Mouse (Mus musculus): ENCODE data around the gene Lrmp. TPM values are rescaled to one million over a fixed set of nuclear protein-coding genes. Genes with fewer than 3 reads are reported as not detected.
A peak's percentile ranks its signal among the peaks of the same experiment; 100 is the strongest.

Lrmp gene
- polyA plus RNA-seq, 1 experiment, result 0.04 TPM

DNA sequence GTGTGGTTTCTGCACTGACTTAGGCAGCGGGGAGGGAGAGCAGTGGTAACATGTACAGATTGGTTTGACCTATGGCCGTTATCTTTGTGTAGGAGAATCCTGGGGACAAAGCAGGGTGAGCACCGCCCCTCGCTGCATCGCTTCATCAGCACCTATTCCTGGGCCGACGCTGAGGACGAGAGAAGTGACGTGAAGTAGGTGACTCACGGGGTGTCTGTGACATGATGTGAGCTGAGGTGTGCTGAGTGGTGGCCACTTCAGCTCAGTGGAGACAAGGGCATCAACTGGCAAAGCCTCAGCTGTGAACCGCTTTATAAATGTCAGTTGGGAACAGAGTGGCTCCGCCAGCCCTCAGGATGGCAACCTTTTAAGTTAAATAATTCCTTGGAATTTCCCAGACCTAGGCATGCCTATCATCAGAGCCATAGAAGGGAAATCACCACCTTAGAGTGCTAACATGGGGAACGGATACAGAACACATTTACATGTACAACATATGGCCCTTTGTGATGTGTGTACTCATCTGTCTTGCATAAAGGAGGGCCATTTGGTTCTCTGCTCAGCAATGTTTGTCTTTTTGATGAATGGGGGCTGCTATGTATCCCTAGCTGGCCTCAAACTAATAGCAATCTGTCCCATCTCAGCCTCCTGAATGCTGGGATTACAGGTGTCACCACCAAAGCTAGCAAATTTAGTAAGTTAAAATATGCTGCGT is 56.6 kb downstream of the Lrmp start:
- Histone ChIP-seq H3K4me3 (no peak overlapping the region), H3K36me3 (ENCODE audit: control insufficient read depth, insufficient read depth) (no peaks in the 10 kb centered on the region), H3K4me2 (ENCODE audit: low read depth) (no peak overlapping the region), H3ac (ENCODE audit: control insufficient read depth, insufficient read length) (no peak overlapping the region), H3K27me3 (ENCODE audit: control insufficient read depth, insufficient read depth, insufficient read length) (peaks cover 3% of the 10 kb centered on the region), H3K79me2 (ENCODE audit: control insufficient read depth, insufficient read depth) (no peaks in the 10 kb centered on the region)
- TF ChIP-seq POLR2A (IDR thresholded peaks at IDR 0.05; ENCODE audit: insufficient read length, low read depth), result no peak
- no peak for TF ChIP-seq MAX (IDR thresholded peaks at IDR 0.05; ENCODE audit: low read depth)
- TF ChIP-seq TCF3 (IDR thresholded peaks at IDR 0.05; ENCODE audit: insufficient read length, low read depth), result no peak
- no peak for TF ChIP-seq TCF12 (IDR thresholded peaks at IDR 0.05; ENCODE audit: insufficient read depth, poor library complexity, severe bottlenecking)

DNA sequence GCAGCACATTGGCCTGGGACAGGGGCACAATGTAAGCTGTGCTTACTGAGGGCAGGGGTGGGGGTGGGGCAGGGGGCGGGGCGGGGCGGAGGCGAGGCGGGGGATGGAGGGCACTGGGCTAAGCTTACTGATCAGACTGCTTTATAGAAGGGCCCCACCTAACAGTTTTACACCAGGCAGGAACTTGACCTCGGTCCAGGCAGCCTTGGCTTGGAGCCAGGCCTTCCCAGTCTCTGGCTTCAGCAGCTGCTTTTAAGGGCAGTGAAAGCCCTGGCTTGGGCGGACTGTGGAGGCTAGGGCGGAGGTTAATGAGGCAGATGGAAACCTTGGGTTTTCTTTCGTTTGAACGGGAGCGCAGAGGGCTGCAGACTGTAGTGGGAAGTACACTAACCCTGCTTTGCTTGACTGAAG is 58.3 kb downstream of the Lrmp start:
- Histone ChIP-seq H3K79me2 (ENCODE audit: control insufficient read depth, insufficient read depth) (no peaks in the 10 kb centered on the region), H3K27me3 (ENCODE audit: control insufficient read depth, insufficient read depth, insufficient read length) (no peaks in the 10 kb centered on the region), H3K36me3 (ENCODE audit: control insufficient read depth, insufficient read depth) (no peaks in the 10 kb centered on the region), H3ac (ENCODE audit: control insufficient read depth, insufficient read length) (no peak overlapping the region), H3K4me3 (no peak overlapping the region), H3K4me2 (ENCODE audit: low read depth) (peak overlapping the region; percentile 34)
- TF ChIP-seq MYOD1 (IDR thresholded peaks at IDR 0.05; ENCODE audit: control insufficient read depth in 1 of 3, insufficient read length in 2 of 3, low read depth in 2 of 3) (peak in 2 of 3 experiments; percentile 22 to 29), CEBPB (IDR thresholded peaks at IDR 0.05; ENCODE audit: insufficient read depth, poor library complexity, severe bottlenecking) (no peak), MYOG (IDR thresholded peaks at IDR 0.05; ENCODE audit: control insufficient read depth in 1 of 3, insufficient read depth in 1 of 3, insufficient read length in 2 of 3, low read depth in 2 of 3) (peak in 1 of 3 experiments; percentile 46), POLR2A (IDR thresholded peaks at IDR 0.05; ENCODE audit: insufficient read length, low read depth) (no peak), SRF (IDR thresholded peaks at IDR 0.05; ENCODE audit: control insufficient read depth, insufficient read length, low read depth) (no peak)

DNA sequence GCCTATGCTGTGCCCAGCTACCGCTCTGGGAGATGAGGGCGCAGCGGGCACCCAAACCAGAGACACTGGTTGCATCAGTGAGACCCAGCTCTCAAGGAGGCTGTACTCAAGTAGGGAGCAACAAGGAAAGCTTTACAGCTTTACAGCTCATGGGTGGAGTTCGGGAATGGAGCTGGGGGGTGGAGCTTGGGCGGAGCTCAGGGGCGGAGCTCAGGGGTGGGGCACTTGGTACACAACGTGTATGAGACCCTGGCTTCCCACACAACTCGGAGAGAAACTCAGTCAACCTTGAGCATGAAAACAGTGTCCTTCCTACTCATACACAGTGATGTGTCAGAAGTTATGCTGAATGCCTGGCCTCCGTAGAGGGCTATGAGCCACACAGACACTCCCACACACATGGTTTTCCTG is 60.1 kb downstream of the Lrmp start:
- H3K27me3 ChIP-seq (ENCODE audit: control insufficient read depth, insufficient read depth, insufficient read length), result no peaks in the 10 kb centered on the region
- H3K4me2 ChIP-seq (ENCODE audit: low read depth), result no peak overlapping the region
- no peak overlapping the region for H3K4me3 ChIP-seq
- TF ChIP-seq TCF3 (IDR thresholded peaks at IDR 0.05; ENCODE audit: insufficient read length, low read depth) (no peak), POLR2AphosphoS2 (IDR thresholded peaks at IDR 0.05; ENCODE audit: insufficient read length, low read depth) (no peak), POLR2A (IDR thresholded peaks at IDR 0.05; ENCODE audit: insufficient read length, low read depth) (no peak), MYOG (IDR thresholded peaks at IDR 0.05; ENCODE audit: control insufficient read depth in 1 of 3, insufficient read depth in 1 of 3, insufficient read length in 2 of 3, low read depth in 2 of 3) (no peak), CEBPB (IDR thresholded peaks at IDR 0.05; ENCODE audit: insufficient read depth, poor library complexity, severe bottlenecking) (no peak), E2F4 (IDR thresholded peaks at IDR 0.05; ENCODE audit: insufficient read depth) (no peak), SRF (IDR thresholded peaks at IDR 0.05; ENCODE audit: control insufficient read depth, insufficient read length, low read depth) (no peak), USF1 (IDR thresholded peaks at IDR 0.05; ENCODE audit: low read depth) (no peak), MYOD1 (IDR thresholded peaks at IDR 0.05; ENCODE audit: control insufficient read depth in 1 of 3, insufficient read length in 2 of 3, low read depth in 2 of 3) (no peak), MAX (IDR thresholded peaks at IDR 0.05; ENCODE audit: low read depth) (no peak), REST (IDR thresholded peaks at IDR 0.05; ENCODE audit: insufficient read depth, insufficient read length) (no peak), TCF12 (IDR thresholded peaks at IDR 0.05; ENCODE audit: insufficient read depth, poor library complexity, severe bottlenecking) (no peak)
- no peaks in the 10 kb centered on the region for H3K36me3 ChIP-seq (ENCODE audit: control insufficient read depth, insufficient read depth)
- no peaks in the 10 kb centered on the region for H3K79me2 ChIP-seq (ENCODE audit: control insufficient read depth, insufficient read depth)
- H3ac ChIP-seq (ENCODE audit: control insufficient read depth, insufficient read length), result no peak overlapping the region

DNA sequence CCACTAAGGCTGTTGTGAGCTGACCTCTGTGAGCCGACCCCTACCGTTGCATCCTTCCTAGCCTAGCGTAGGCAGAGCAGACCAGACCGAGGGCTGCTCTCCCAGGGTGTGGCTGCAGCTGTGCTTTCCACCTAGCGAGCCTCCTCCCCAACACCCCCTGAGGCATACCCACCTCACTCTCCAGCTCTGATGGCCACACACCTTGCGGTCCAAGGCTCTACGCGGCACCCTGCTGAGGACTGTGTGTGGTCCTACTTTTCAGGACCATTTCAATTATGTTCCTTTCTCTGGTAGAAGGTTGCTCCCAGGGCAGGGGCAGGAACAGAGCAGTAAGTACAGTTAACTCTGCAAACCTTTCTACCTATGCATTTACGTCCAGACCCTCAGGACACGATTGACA is 61.0 kb downstream of the Lrmp start:
- TF ChIP-seq USF1 (IDR thresholded peaks at IDR 0.05; ENCODE audit: low read depth) (no peak), POLR2A (IDR thresholded peaks at IDR 0.05; ENCODE audit: insufficient read length, low read depth) (no peak), SRF (IDR thresholded peaks at IDR 0.05; ENCODE audit: control insufficient read depth, insufficient read length, low read depth) (no peak), TCF3 (IDR thresholded peaks at IDR 0.05; ENCODE audit: insufficient read length, low read depth) (no peak), E2F4 (IDR thresholded peaks at IDR 0.05; ENCODE audit: insufficient read depth) (no peak), MYOD1 (IDR thresholded peaks at IDR 0.05; ENCODE audit: control insufficient read depth in 1 of 3, insufficient read length in 2 of 3, low read depth in 2 of 3) (no peak), MYOG (IDR thresholded peaks at IDR 0.05; ENCODE audit: control insufficient read depth in 1 of 3, insufficient read depth in 1 of 3, insufficient read length in 2 of 3, low read depth in 2 of 3) (no peak), REST (IDR thresholded peaks at IDR 0.05; ENCODE audit: insufficient read depth, insufficient read length) (no peak), CEBPB (IDR thresholded peaks at IDR 0.05; ENCODE audit: insufficient read depth, poor library complexity, severe bottlenecking) (no peak), TCF12 (IDR thresholded peaks at IDR 0.05; ENCODE audit: insufficient read depth, poor library complexity, severe bottlenecking) (no peak), POLR2AphosphoS2 (IDR thresholded peaks at IDR 0.05; ENCODE audit: insufficient read length, low read depth) (no peak), MAX (IDR thresholded peaks at IDR 0.05; ENCODE audit: low read depth) (no peak)
- no peaks in the 10 kb centered on the region for H3K27me3 ChIP-seq (ENCODE audit: control insufficient read depth, insufficient read depth, insufficient read length)
- no peaks in the 10 kb centered on the region for H3K79me2 ChIP-seq (ENCODE audit: control insufficient read depth, insufficient read depth)
- no peak overlapping the region for H3K4me3 ChIP-seq
- H3ac ChIP-seq (ENCODE audit: control insufficient read depth, insufficient read length), result no peak overlapping the region
- H3K4me2 ChIP-seq (ENCODE audit: low read depth), result no peak overlapping the region
- H3K36me3 ChIP-seq (ENCODE audit: control insufficient read depth, insufficient read depth), result no peaks in the 10 kb centered on the region

DNA sequence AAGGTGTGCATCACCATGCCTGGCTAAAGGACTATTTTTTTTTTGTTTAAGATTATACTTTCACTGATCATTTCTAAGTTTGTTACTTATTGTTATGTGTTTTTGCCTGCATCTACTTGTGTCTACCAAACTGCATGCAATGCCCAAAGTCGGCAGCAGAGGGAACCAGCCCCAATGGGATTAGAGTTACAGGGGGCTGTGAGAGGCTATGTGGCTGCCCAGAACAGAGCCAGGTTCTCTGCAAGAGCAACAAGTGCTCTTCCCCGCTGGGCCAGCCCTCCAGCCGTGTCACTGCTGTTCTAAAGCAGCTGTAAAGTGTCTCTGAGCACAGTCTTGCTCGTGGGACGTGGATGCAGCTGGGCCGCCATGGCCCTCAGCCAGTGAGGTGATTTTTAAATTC is 64.2 kb downstream of the Lrmp start:
- Histone ChIP-seq H3ac (ENCODE audit: control insufficient read depth, insufficient read length) (no peak overlapping the region), H3K27me3 (ENCODE audit: control insufficient read depth, insufficient read depth, insufficient read length) (no peaks in the 10 kb centered on the region), H3K36me3 (ENCODE audit: control insufficient read depth, insufficient read depth) (no peaks in the 10 kb centered on the region), H3K4me3 (no peak overlapping the region), H3K79me2 (ENCODE audit: control insufficient read depth, insufficient read depth) (no peaks in the 10 kb centered on the region), H3K4me2 (ENCODE audit: low read depth) (no peak overlapping the region)
- TF ChIP-seq POLR2AphosphoS2 (IDR thresholded peaks at IDR 0.05; ENCODE audit: insufficient read length, low read depth) (no peak), POLR2A (IDR thresholded peaks at IDR 0.05; ENCODE audit: insufficient read length, low read depth) (no peak), REST (IDR thresholded peaks at IDR 0.05; ENCODE audit: insufficient read depth, insufficient read length) (no peak), MYOG (IDR thresholded peaks at IDR 0.05; ENCODE audit: control insufficient read depth in 1 of 3, insufficient read depth in 1 of 3, insufficient read length in 2 of 3, low read depth in 2 of 3) (no peak), MYOD1 (IDR thresholded peaks at IDR 0.05; ENCODE audit: control insufficient read depth in 1 of 3, insufficient read length in 2 of 3, low read depth in 2 of 3) (no peak), MAX (IDR thresholded peaks at IDR 0.05; ENCODE audit: low read depth) (no peak), E2F4 (IDR thresholded peaks at IDR 0.05; ENCODE audit: insufficient read depth) (no peak), USF1 (IDR thresholded peaks at IDR 0.05; ENCODE audit: low read depth) (no peak), CEBPB (IDR thresholded peaks at IDR 0.05; ENCODE audit: insufficient read depth, poor library complexity, severe bottlenecking) (no peak), SRF (IDR thresholded peaks at IDR 0.05; ENCODE audit: control insufficient read depth, insufficient read length, low read depth) (no peak), TCF12 (IDR thresholded peaks at IDR 0.05; ENCODE audit: insufficient read depth, poor library complexity, severe bottlenecking) (no peak), TCF3 (IDR thresholded peaks at IDR 0.05; ENCODE audit: insufficient read length, low read depth) (no peak)
